Mouse (Mus musculus) left cerebral cortex, adult 8-10 months (tissue): ENCODE data around the gene Ccdc36. TPM values are rescaled to one million over a fixed set of nuclear protein-coding genes. Genes with fewer than 3 reads are reported as not detected.

Source experiments
- DNase-seq, 2 experiments: peaks; one replicate each; pipeline ENCODE4 v3.0.0; 2022; ENCODE audit warnings: low spot score in 2 of 2
- total RNA-seq, 4 experiments: library from RNA; stranded (reverse); gene quantifications; 2 replicates each; pipeline ENCODE4 v1.2.4; 2022

Ccdc36 gene
- total RNA-seq, 4 experiments from 2014 or later = 0.15 to 0.37 (median 0.22) TPM

GRCm38 (mm10) chr9:108449860-108450259 lies 21.6 kb upstream of the Ccdc36 start:
- DNase-seq = peak in 1 of 2 experiments; percentile 64

GRCm38 (mm10) chr9:108445125-108445524 lies 16.8 kb upstream of the Ccdc36 start:
- no peak for DNase-seq

- DNase-seq = peak in 1 of 2 experiments; percentile 63
Measured at GRCm38 (mm10) chr9:108441236-108441919, 13.1 kb upstream of the Ccdc36 start.

- peak in 1 of 2 experiments; percentile 56 for DNase-seq
Measured at GRCm38 (mm10) chr9:108440485-108440884, 12.2 kb upstream of the Ccdc36 start.

- DNase-seq = peak in 1 of 2 experiments; percentile 32
Measured at GRCm38 (mm10) chr9:108439176-108439575, 10.9 kb upstream of the Ccdc36 start.

GRCm38 (mm10) chr9:108436182-108436581 lies 7.9 kb upstream of the Ccdc36 start, which contains the start of gene BC048562:
TSS of gene BC048562 (plus strand) at chr9:108436482.
- no peak for DNase-seq

GRCm38 (mm10) chr9:108431431-108432067 lies 3.3 kb upstream of the Ccdc36 start:
- DNase-seq = no peak

GRCm38 (mm10) chr9:108412221-108412620 lies 16.1 kb downstream of the Ccdc36 start:
- DNase-seq = no peak

GRCm38 (mm10) chr9:108411381-108411942 lies 16.8 kb downstream of the Ccdc36 start:
- DNase-seq = peak in 1 of 2 experiments; percentile 85

GRCm38 (mm10) chr9:108409535-108409934 lies 18.7 kb downstream of the Ccdc36 start:
- DNase-seq = no peak

GRCm38 (mm10) chr9:108404451-108404850 lies 23.8 kb downstream of the Ccdc36 start:
- DNase-seq = no peak

- DNase-seq = peak in 1 of 2 experiments; percentile 80
Measured at GRCm38 (mm10) chr9:108403081-108403480, 25.2 kb downstream of the Ccdc36 start.

- DNase-seq = peak; percentile 31 to 81
Measured at GRCm38 (mm10) chr9:108401186-108401960, 26.9 kb downstream of the Ccdc36 start.

- DNase-seq = no peak
Measured at GRCm38 (mm10) chr9:108398324-108398723, 30.0 kb downstream of the Ccdc36 start.

- no peak for DNase-seq
Measured at GRCm38 (mm10) chr9:108395427-108395826, 32.9 kb downstream of the Ccdc36 start.

- DNase-seq = no peak
Measured at GRCm38 (mm10) chr9:108394191-108394590, 34.1 kb downstream of the Ccdc36 start.

- no peak for DNase-seq
Measured at GRCm38 (mm10) chr9:108392676-108393075, 35.6 kb downstream of the Ccdc36 start, which contains the start of gene 1700102P08Rik. TSS of gene 1700102P08Rik (plus strand) at chr9:108392805.

GRCm38 (mm10) chr9:108389220-108389619 lies 39.1 kb downstream of the Ccdc36 start:
- DNase-seq = no peak

- DNase-seq = no peak
Measured at GRCm38 (mm10) chr9:108388601-108389000, 39.7 kb downstream of the Ccdc36 start.

- DNase-seq = no peak
Measured at GRCm38 (mm10) chr9:108386816-108387215, 41.5 kb downstream of the Ccdc36 start.

GRCm38 (mm10) chr9:108385006-108385405 lies 43.3 kb downstream of the Ccdc36 start:
- DNase-seq = no peak
